ENCODE assay signal across 10 mouse cellular contexts in genomic region chr16:35193357-35193756, GRCm38 (mm10). TPM values are rescaled to one million over a fixed set of nuclear protein-coding genes. Genes with fewer than 3 reads are reported as not detected.
DNase-seq lines count a peak whose midpoint lies in the region; ATAC-seq and TF ChIP-seq lines count a peak whose summit lies in the region.
"Had no signal": no experiment of that assay in that cellular context is flagged by ENCODE, and none has a peak within 500 bp of the region (broad histone marks: within the 10 kb centered on the region; RNA-seq: fewer than 3 reads in every experiment).

No protein-coding gene starts in this region.

- no peak for TF ChIP-seq EP300 in heart, postnatal 0 days (IDR thresholded peaks at IDR 0.05; ENCODE audit: low read depth)

- H3K36me3 ChIP-seq in hindbrain, embryonic 10.5 days: no peaks in the 10 kb centered on the region
- H3K36me3 ChIP-seq in hindbrain, embryonic 16.5 days (ENCODE audit: control insufficient read depth, insufficient read depth, low read length): no peaks in the 10 kb centered on the region
- H3K36me3 ChIP-seq in lung, embryonic 15.5 days: no peaks in the 10 kb centered on the region
- no peaks in the 10 kb centered on the region for H3K36me3 ChIP-seq in heart, postnatal 0 days (replicated peaks; ENCODE audit: control insufficient read depth, insufficient read depth, low read length)
- H3K36me3 ChIP-seq: liver, embryonic 13.5 days had no signal

- WGBS in hindbrain, embryonic 10.5 days: 47% methylated on average over 3 of the region's 3 CpGs
- WGBS in hindbrain, embryonic 16.5 days: 50% methylated on average over 3 of the region's 3 CpGs
- 34% methylated on average over 3 of the region's 3 CpGs for WGBS in lung, embryonic 15.5 days
- WGBS in heart, postnatal 0 days: 19% methylated on average over 3 of the region's 3 CpGs

- TF ChIP-seq CTCF in heart, postnatal 0 days (IDR thresholded peaks at IDR 0.05; ENCODE audit: low read depth): no peak

- no peak overlapping the region for H3K9ac ChIP-seq in hindbrain, embryonic 16.5 days (ENCODE audit: low read depth, low read length)
- no peak overlapping the region for H3K9ac ChIP-seq in lung, embryonic 15.5 days
- H3K9ac ChIP-seq in heart, postnatal 0 days (replicated peaks; ENCODE audit: low read depth, low read length): no peak overlapping the region
- H3K9ac ChIP-seq: liver, embryonic 13.5 days had no signal

- H3K27ac ChIP-seq in hindbrain, embryonic 10.5 days: peak overlapping the region; percentile 56; the same call in 1 of the 2 replicates
- no peak overlapping the region for H3K27ac ChIP-seq in hindbrain, embryonic 16.5 days (ENCODE audit: low read depth, low read length)
- H3K27ac ChIP-seq in lung, embryonic 15.5 days: 0 out of 2 replicates have a peak overlapping the region, but pooled peaks have one; percentile 12
- peak overlapping the region; percentile 79 for H3K27ac ChIP-seq in heart, postnatal 0 days (ENCODE audit: low read depth)
- H3K27ac ChIP-seq: liver, embryonic 13.5 days had no signal

- H3K4me1 ChIP-seq in hindbrain, embryonic 10.5 days (replicated peaks): peaks cover 24% of the 10 kb centered on the region
- 0 out of 2 replicates have a peak, but pooled peaks cover 2% of the 10 kb centered on the region for H3K4me1 ChIP-seq in hindbrain, embryonic 16.5 days (ENCODE audit: control insufficient read depth, insufficient read depth, low read depth, low read length)
- H3K4me1 ChIP-seq in lung, embryonic 15.5 days: peaks cover 32% of the 10 kb centered on the region
- peaks cover 44% of the 10 kb centered on the region for H3K4me1 ChIP-seq in heart, postnatal 0 days (ENCODE audit: control insufficient read depth, insufficient read depth)
- H3K4me1 ChIP-seq: liver, embryonic 13.5 days had no signal

- no peak for ATAC-seq in hindbrain, embryonic 16.5 days
- 0 out of 2 replicates have a peak, but pooled peaks have one; percentile 20 for ATAC-seq in lung, embryonic 15.5 days (ENCODE audit: borderline replicate concordance, extremely low read depth, low FRiP score, low TSS enrichment)
- ATAC-seq in heart, postnatal 0 days (ENCODE audit: insufficient read depth, low read depth): peak; percentile 78

- H3K9me3 ChIP-seq in hindbrain, embryonic 10.5 days: no peaks in the 10 kb centered on the region
- no peaks in the 10 kb centered on the region for H3K9me3 ChIP-seq in hindbrain, embryonic 16.5 days (ENCODE audit: control insufficient read depth, low read length)
- no peaks in the 10 kb centered on the region for H3K9me3 ChIP-seq in lung, embryonic 15.5 days
- no peaks in the 10 kb centered on the region for H3K9me3 ChIP-seq in heart, postnatal 0 days (replicated peaks; ENCODE audit: control insufficient read depth, low read length)
- H3K9me3 ChIP-seq: liver, embryonic 13.5 days had no signal

- DNase-seq in hindbrain, embryonic 10.5 days (ENCODE audit: low spot score): no peak
- no peak for DNase-seq in lung, adult 18-20 months
- peak; percentile 24 for DNase-seq in ZHBTc4 (ENCODE audit: low read depth, low spot score)
- peak; percentile 78 for DNase-seq in heart, postnatal 0 days (ENCODE audit: low spot score)
- no peak for DNase-seq in spleen, postnatal 10 days (ENCODE audit: low spot score in 2 of 2)
- DNase-seq: adrenal gland, postnatal 10 days; cerebellum, postnatal 10 days; liver, embryonic 13.5 days had no signal

- H3K4me2 ChIP-seq in hindbrain, embryonic 16.5 days (ENCODE audit: low read length): no peak overlapping the region
- H3K4me2 ChIP-seq in lung, embryonic 15.5 days: no peak overlapping the region
- H3K4me2 ChIP-seq in heart, postnatal 0 days (ENCODE audit: low read depth, low read length): no peak overlapping the region
- H3K4me2 ChIP-seq: liver, embryonic 13.5 days had no signal

- no peaks in the 10 kb centered on the region for H3K27me3 ChIP-seq in hindbrain, embryonic 10.5 days (ENCODE audit: insufficient read depth, poor library complexity, severe bottlenecking)
- no peaks in the 10 kb centered on the region for H3K27me3 ChIP-seq in hindbrain, embryonic 16.5 days (replicated peaks; ENCODE audit: control insufficient read depth, insufficient read depth, low read length)
- H3K27me3 ChIP-seq in lung, embryonic 15.5 days: no peaks in the 10 kb centered on the region
- no peaks in the 10 kb centered on the region for H3K27me3 ChIP-seq in heart, postnatal 0 days (ENCODE audit: control insufficient read depth, insufficient read depth, low read length)
- H3K27me3 ChIP-seq: liver, embryonic 13.5 days had no signal

- no peak overlapping the region for H3K4me3 ChIP-seq in hindbrain, embryonic 10.5 days
- H3K4me3 ChIP-seq in hindbrain, embryonic 16.5 days (ENCODE audit: low read length): no peak overlapping the region
- H3K4me3 ChIP-seq in lung, embryonic 15.5 days: no peak overlapping the region
- H3K4me3 ChIP-seq in heart, postnatal 0 days (ENCODE audit: low read depth, low read length): no peak overlapping the region
- H3K4me3 ChIP-seq: liver, embryonic 13.5 days had no signal

RNA-seq across cellular contexts. Expression of gene Adcy5, which starts 38.7 kb away (rescaled TPM):
- polyA plus RNA-seq in hindbrain, embryonic 10.5 days (2016; fragmentation: Nextera tagmentation; extraction: Ambion mirVana): 0.80 and 1.9 TPM in 2 replicates
- polyA plus RNA-seq in hindbrain, embryonic 16.5 days (2015; fragmentation: Nextera tagmentation; extraction: Ambion mirVana): 7.0 and 7.2 TPM in 2 replicates
- 1.5 and 1.6 TPM in 2 replicates for polyA plus RNA-seq in lung, embryonic 15.5 days (2015; fragmentation: Nextera tagmentation; extraction: Ambion mirVana)
- 81.4 and 84.7 TPM in 2 replicates for total RNA-seq in heart, postnatal 0 days (2014; rRNA removed; ENCODE audit: low replicate concordance)
- 9.6 and 11.3 TPM in 2 replicates for polyA plus RNA-seq in heart, postnatal 0 days (2015; fragmentation: Nextera tagmentation; extraction: Ambion mirVana)

Comparison
In these comparisons a context has a peak if more than half of its experiments do, and no peak if none do; other contexts are left out.
1. DNase-seq: peak in ZHBTc4 (single experiment) and heart, postnatal 0 days (single experiment); none in hindbrain, embryonic 10.5 days (single experiment), lung, adult 18-20 months (0 of 2) and spleen, postnatal 10 days (0 of 2).